Mouse (Mus musculus): ENCODE data around the gene Dlx5.

- no peak for TF ChIP-seq POLR2A (IDR thresholded peaks at IDR 0.05; ENCODE audit: low read depth, low read length)
- TF ChIP-seq BHLHE40 (IDR thresholded peaks at IDR 0.05; ENCODE audit: low read depth, low read length): no peak
- TF ChIP-seq USF1 (IDR thresholded peaks at IDR 0.05; ENCODE audit: low read depth, low read length): no peak
- TF ChIP-seq CTCF (conservative IDR thresholded peaks at IDR 0.05 in 1 of 2, IDR thresholded peaks at IDR 0.05 in 1 of 2; ENCODE audit: low read depth in 2 of 2, low read length in 2 of 2): no peak
- TF ChIP-seq ZC3H11A (IDR thresholded peaks at IDR 0.05; ENCODE audit: low read depth, low read length): no peak
These were observed 26.8 kb downstream of the Dlx5 start for GRCm38 (mm10) chr6:6854902-6855745.

All from CH12.LX (cell line).